Mouse (Mus musculus) hindbrain, embryonic 15.5 days (tissue): ENCODE results near the gene Iqschfp. TPM values are rescaled to one million over a fixed set of nuclear protein-coding genes. Genes with fewer than 3 reads are reported as not detected.

Experiments
- ATAC-seq: fragments of 200-750 bp; cut with Nextera tagmentation; 2 replicates; pipeline ENCODE4 v1.8.0; 2017; ENCODE audit warnings: low read depth, moderate number of reproducible peaks, moderate TSS enrichment; ENCODE audit not compliant: low FRiP score
- H3K27ac ChIP-seq: fragments of 300-500 bp; sonication (generic); replicated peaks from 2 replicates; pipeline ENCODE4 v1.5.1; 2015; ENCODE audit warnings: mild to moderate bottlenecking, inconsistent platforms
- H3K27me3 ChIP-seq: fragments of 300-500 bp; sonication (generic); 2 replicates; pipeline ENCODE4 v1.6.1; 2015; ENCODE audit warnings: control low read depth, inconsistent platforms
- H3K36me3 ChIP-seq: fragments of 300-500 bp; sonication (generic); 2 replicates; pipeline ENCODE4 v1.6.1; 2015; ENCODE audit warnings: control low read depth, inconsistent platforms
- H3K4me1 ChIP-seq: fragments of 300-500 bp; sonication (generic); replicated peaks from 2 replicates; pipeline ENCODE4 v1.6.1; 2015; ENCODE audit warnings: control low read depth, inconsistent platforms
- H3K4me2 ChIP-seq: fragments of 300-500 bp; sonication (generic); 2 replicates; pipeline ENCODE4 v1.6.1; 2015; ENCODE audit warnings: moderate library complexity, mild to moderate bottlenecking, inconsistent platforms
- H3K4me3 ChIP-seq: fragments of 300-500 bp; sonication (generic); 2 replicates; pipeline ENCODE4 v1.5.1; 2015; ENCODE audit warnings: mild to moderate bottlenecking, inconsistent platforms
- H3K9ac ChIP-seq: fragments of 300-500 bp; sonication (generic); 2 replicates; pipeline ENCODE4 v1.6.1; 2015; ENCODE audit warnings: inconsistent platforms
- H3K9me3 ChIP-seq: fragments of 300-500 bp; sonication (generic); 2 replicates; pipeline ENCODE4 v1.6.1; 2016; ENCODE audit warnings: control low read depth, inconsistent platforms
- WGBS: fragments of 180-500 bp; shearing (Covaris S2); methylation state at CpG from one replicate; pipeline ENCODE4 v1.1.7; 2015; 5-methylcytosine and 5-hydroxymethylcytosine counted together
- polyA plus RNA-seq: library from polyadenylated mRNA; unstranded; fragments of >200 nt; fragmentation: Nextera tagmentation; extraction: Ambion mirVana; gene quantifications from 2 replicates; pipeline ENCODE4 v1.2.1, GENCODE M21; 2015

Gene Iqschfp
- polyA plus RNA-seq, 1 experiment from 2014 or later, result 7.3 TPM

- no peaks in the 10 kb centered on the region for H3K27me3 ChIP-seq
- H3K9me3 ChIP-seq, result no peaks in the 10 kb centered on the region
- peak; percentile 46; the same call in 1 of the 2 replicates for ATAC-seq
- H3K4me3 ChIP-seq, result no peak overlapping the region
- peak overlapping the region; percentile 50 for H3K27ac ChIP-seq
- peaks cover 14% of the 10 kb centered on the region for H3K4me1 ChIP-seq
- WGBS, result 26% methylated on average over 3 of the region's 3 CpGs
- H3K36me3 ChIP-seq, result no peaks in the 10 kb centered on the region
- no peak overlapping the region for H3K9ac ChIP-seq
- H3K4me2 ChIP-seq, result peak overlapping the region; percentile 16; the same call in 1 of the 2 replicates
Measured at GRCm38 (mm10) chr3:67960133-67960532, 68.1 kb downstream of the Iqschfp start.

GRCm38 (mm10) chr3:67960727-67961126 lies 68.7 kb downstream of the Iqschfp start:
- H3K9me3 ChIP-seq, result no peaks in the 10 kb centered on the region
- no peak overlapping the region; the same call in 1 of the 2 replicates for H3K27ac ChIP-seq
- no peak overlapping the region for H3K4me3 ChIP-seq
- no peak overlapping the region for H3K4me2 ChIP-seq
- no peaks in the 10 kb centered on the region for H3K27me3 ChIP-seq
- no peaks in the 10 kb centered on the region for H3K36me3 ChIP-seq
- H3K9ac ChIP-seq, result no peak overlapping the region
- no peak for ATAC-seq
- H3K4me1 ChIP-seq, result peaks cover 14% of the 10 kb centered on the region

GRCm38 (mm10) chr3:67961934-67962639 lies 70.1 kb downstream of the Iqschfp start:
- Histone ChIP-seq H3K27me3 (no peaks in the 10 kb centered on the region), H3K9me3 (no peaks in the 10 kb centered on the region), H3K4me2 (no peak overlapping the region), H3K36me3 (no peaks in the 10 kb centered on the region), H3K9ac (no peak overlapping the region), H3K4me1 (peaks cover 14% of the 10 kb centered on the region), H3K4me3 (no peak overlapping the region), H3K27ac (no peak overlapping the region)
- WGBS, result 89% methylated on average over 6 of the region's 6 CpGs
- no peak for ATAC-seq

- Histone ChIP-seq H3K27ac (no peak overlapping the region), H3K4me1 (no peaks in the 10 kb centered on the region), H3K27me3 (no peaks in the 10 kb centered on the region), H3K4me2 (no peak overlapping the region), H3K4me3 (no peak overlapping the region), H3K9ac (no peak overlapping the region), H3K36me3 (no peaks in the 10 kb centered on the region), H3K9me3 (no peaks in the 10 kb centered on the region)
- 88% methylated on average over 2 of the region's 2 CpGs for WGBS
- ATAC-seq, result no peak
Measured at GRCm38 (mm10) chr3:67974340-67974998, 82.4 kb downstream of the Iqschfp start.

- H3K27ac ChIP-seq, result no peak overlapping the region
- ATAC-seq, result no peak
- H3K27me3 ChIP-seq, result no peaks in the 10 kb centered on the region
- no peak overlapping the region for H3K4me2 ChIP-seq
- no peak overlapping the region for H3K9ac ChIP-seq
- no peaks in the 10 kb centered on the region for H3K9me3 ChIP-seq
- WGBS, result 76% methylated on average over 1 of the region's 1 CpGs
- H3K4me3 ChIP-seq, result no peak overlapping the region
- H3K4me1 ChIP-seq, result peaks cover 4% of the 10 kb centered on the region; the same call in 1 of the 2 replicates
- no peaks in the 10 kb centered on the region for H3K36me3 ChIP-seq
Measured at GRCm38 (mm10) chr3:67980006-67980405, 88.0 kb downstream of the Iqschfp start.

GRCm38 (mm10) chr3:67983329-67983728 lies 91.3 kb downstream of the Iqschfp start:
- no peak overlapping the region for H3K4me3 ChIP-seq
- WGBS, result 56% methylated on average over 12 of the region's 12 CpGs
- H3K4me2 ChIP-seq, result no peak overlapping the region
- no peak overlapping the region for H3K9ac ChIP-seq
- H3K27me3 ChIP-seq, result no peaks in the 10 kb centered on the region
- ATAC-seq, result no peak
- H3K36me3 ChIP-seq, result no peaks in the 10 kb centered on the region
- H3K27ac ChIP-seq, result 0 out of 2 replicates have a peak overlapping the region, but pooled peaks have one; percentile 30
- H3K4me1 ChIP-seq, result peaks cover 4% of the 10 kb centered on the region; the same call in 1 of the 2 replicates
- H3K9me3 ChIP-seq, result no peaks in the 10 kb centered on the region

GRCm38 (mm10) chr3:68002415-68002814 lies 110.4 kb downstream of the Iqschfp start:
- no peak overlapping the region for H3K27ac ChIP-seq
- no peaks in the 10 kb centered on the region for H3K36me3 ChIP-seq
- WGBS, result 64% methylated on average over 4 of the region's 4 CpGs
- no peaks in the 10 kb centered on the region for H3K4me1 ChIP-seq
- H3K9ac ChIP-seq, result no peak overlapping the region
- H3K4me2 ChIP-seq, result no peak overlapping the region
- no peak for ATAC-seq
- H3K27me3 ChIP-seq, result no peaks in the 10 kb centered on the region
- no peak overlapping the region for H3K4me3 ChIP-seq
- no peaks in the 10 kb centered on the region for H3K9me3 ChIP-seq

- ATAC-seq, result no peak
- H3K4me2 ChIP-seq, result no peak overlapping the region
Measured at GRCm38 (mm10) chr3:68012342-68012741, 120.3 kb downstream of the Iqschfp start.

GRCm38 (mm10) chr3:68015786-68016185 lies 123.8 kb downstream of the Iqschfp start:
- Histone ChIP-seq H3K4me2 (no peak overlapping the region), H3K4me1 (0 out of 2 replicates have a peak, but pooled peaks cover 7% of the 10 kb centered on the region), H3K9me3 (no peaks in the 10 kb centered on the region), H3K27me3 (no peaks in the 10 kb centered on the region), H3K9ac (no peak overlapping the region), H3K36me3 (no peaks in the 10 kb centered on the region), H3K4me3 (no peak overlapping the region), H3K27ac (no peak overlapping the region)
- ATAC-seq, result no peak
- WGBS, result 13% methylated on average over 1 of the region's 1 CpGs

More at GRCm38 (mm10) chr3:68012342-68012741, 120.3 kb downstream of the Iqschfp start:
- Histone ChIP-seq H3K27ac (no peak overlapping the region), H3K36me3 (no peaks in the 10 kb centered on the region), H3K9ac (no peak overlapping the region), H3K4me1 (0 out of 2 replicates have a peak, but pooled peaks cover 7% of the 10 kb centered on the region), H3K9me3 (no peaks in the 10 kb centered on the region), H3K4me3 (no peak overlapping the region), H3K27me3 (no peaks in the 10 kb centered on the region)

GRCm38 (mm10) chr3:68019401-68019800 lies 127.4 kb downstream of the Iqschfp start:
- Histone ChIP-seq H3K4me3 (no peak overlapping the region), H3K27ac (no peak overlapping the region), H3K4me1 (0 out of 2 replicates have a peak, but pooled peaks cover 7% of the 10 kb centered on the region), H3K9me3 (no peaks in the 10 kb centered on the region), H3K27me3 (no peaks in the 10 kb centered on the region), H3K4me2 (no peak overlapping the region), H3K9ac (no peak overlapping the region), H3K36me3 (no peaks in the 10 kb centered on the region)
- 37% methylated on average over 4 of the region's 4 CpGs for WGBS
- ATAC-seq, result no peak

- H3K4me1 ChIP-seq, result peaks cover 4% of the 10 kb centered on the region; the same call in 1 of the 2 replicates
- H3K27ac ChIP-seq, result no peak overlapping the region
- WGBS, result 21% methylated on average over 3 of the region's 3 CpGs
- H3K4me3 ChIP-seq, result no peak overlapping the region
- H3K9me3 ChIP-seq, result no peaks in the 10 kb centered on the region
- no peak overlapping the region for H3K4me2 ChIP-seq
- no peaks in the 10 kb centered on the region for H3K27me3 ChIP-seq
- H3K36me3 ChIP-seq, result no peaks in the 10 kb centered on the region
- ATAC-seq, result 0 out of 2 replicates have a peak, but pooled peaks have one; percentile 34
- H3K9ac ChIP-seq, result no peak overlapping the region
Measured at GRCm38 (mm10) chr3:68036097-68036496, 144.1 kb downstream of the Iqschfp start.

GRCm38 (mm10) chr3:68042951-68043350 lies 150.9 kb downstream of the Iqschfp start:
- Histone ChIP-seq H3K36me3 (no peaks in the 10 kb centered on the region), H3K27ac (no peak overlapping the region), H3K4me3 (no peak overlapping the region), H3K27me3 (no peaks in the 10 kb centered on the region), H3K9me3 (no peaks in the 10 kb centered on the region), H3K9ac (no peak overlapping the region), H3K4me1 (peaks cover 11% of the 10 kb centered on the region), H3K4me2 (no peak overlapping the region)
- 89% methylated on average over 2 of the region's 2 CpGs for WGBS
- ATAC-seq, result no peak
